Mouse (Mus musculus): ENCODE data around the gene Oit3. TPM values are rescaled to one million over a fixed set of nuclear protein-coding genes. Genes with fewer than 3 reads are reported as not detected.

Oit3 gene
- 0.05 and 0.06 TPM in 2 replicates for polyA plus RNA-seq (2021; fragmentation: Nextera tagmentation)
- long read RNA-seq, experiment 1: 0 reads
- long read RNA-seq, experiment 2: 0 reads

DNA sequence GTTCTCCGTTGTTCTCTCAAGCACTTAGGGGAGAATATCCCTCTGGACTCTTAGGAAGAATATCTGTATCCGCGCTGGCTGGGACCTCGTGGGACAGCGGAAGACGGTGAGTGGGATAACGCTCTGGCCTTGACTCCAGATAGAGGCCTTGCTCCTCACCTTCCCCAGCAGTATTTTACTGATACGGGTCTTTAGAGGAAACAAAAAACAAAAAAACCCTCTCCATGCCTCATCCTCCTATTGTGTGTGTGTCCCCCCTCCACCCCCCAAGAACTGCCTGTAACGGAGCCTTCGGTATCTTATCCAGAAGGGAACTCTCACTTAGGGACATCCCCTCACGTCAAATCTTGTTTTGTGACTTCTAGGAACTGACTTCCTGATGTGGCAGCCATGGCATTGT, at the start of gene Oit3:
TSS of gene Oit3 (minus strand) at position 44 of the 400 bp plus-strand sequence.

DNA sequence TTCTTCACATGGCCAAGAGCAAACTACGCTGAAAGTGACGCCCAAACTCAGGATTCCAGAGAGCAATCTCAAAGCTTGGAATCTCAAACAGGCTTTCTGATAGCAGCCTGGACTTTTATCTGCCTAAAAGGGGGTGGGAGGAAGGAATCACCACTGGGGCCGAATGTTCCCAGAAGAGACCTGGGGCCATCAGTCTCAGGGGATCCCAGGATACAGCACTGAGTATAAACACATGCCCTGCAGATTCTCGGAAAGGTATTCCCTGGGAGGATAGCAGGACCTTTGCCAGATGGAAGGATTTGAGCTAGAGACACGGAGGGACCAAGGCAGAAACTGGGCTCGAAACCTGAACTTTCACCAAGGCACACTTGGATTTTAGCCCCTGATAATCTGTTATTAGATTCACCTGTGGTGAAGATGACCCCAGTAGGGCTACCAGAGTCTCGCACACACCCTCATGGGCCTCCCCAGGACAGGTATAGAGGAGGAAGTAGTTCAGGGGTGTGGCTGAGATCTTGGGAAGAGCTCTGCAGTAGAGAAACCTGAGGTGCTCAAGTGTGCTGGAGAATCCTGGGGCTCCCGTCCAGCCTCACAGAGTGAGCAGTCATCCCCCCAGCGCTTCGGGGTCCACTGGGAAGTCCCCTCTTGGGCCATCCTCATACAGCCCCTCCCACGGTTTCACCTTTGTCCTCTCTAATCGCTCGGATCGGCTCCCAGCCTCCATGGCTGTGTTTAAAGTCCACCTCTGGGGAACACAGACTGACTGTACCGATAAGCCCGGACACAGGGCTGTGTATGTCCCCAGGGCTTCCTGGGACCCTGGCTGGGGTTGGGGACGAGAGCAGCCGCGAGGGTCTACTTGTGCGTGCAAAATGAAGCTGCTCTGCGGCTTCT, 38.4 kb downstream of the Oit3 start, which contains the start of gene Pla2g12b:
TSS of gene Pla2g12b (plus strand) at position 762 of the 894 bp plus-strand sequence.

GRCm38 (mm10) chr10:59395461-59395860, 46.1 kb downstream of the Oit3 start, which contains the start of gene Gm10273:
Gene Gm10273 (plus strand): TSS chr10:59395632.

Other genes with a start within 250 kb of the Oit3 start
- gene Sept10, start 219.9 kb downstream of the Oit3 start, polyA plus RNA-seq (2021; fragmentation: Nextera tagmentation): 9.6 and 17.4 TPM in 2 replicates
- gene Sowahc, start 219.8 kb downstream of the Oit3 start, polyA plus RNA-seq (2021; fragmentation: Nextera tagmentation): 3.8 and 7.6 TPM in 2 replicates
- 35.6 and 37.9 TPM in 2 replicates for gene P4ha1, start 118.5 kb downstream of the Oit3 start, polyA plus RNA-seq (2021; fragmentation: Nextera tagmentation)
- 3.8 and 8.6 TPM in 2 replicates for gene Gm10273, start 46.1 kb downstream of the Oit3 start, polyA plus RNA-seq (2021; fragmentation: Nextera tagmentation)
- not detected in 2 replicates for gene Pla2g12b, start 38.1 kb downstream of the Oit3 start, polyA plus RNA-seq (2021; fragmentation: Nextera tagmentation)
- not detected in 2 replicates for gene Gm10322, start 174.3 kb upstream of the Oit3 start, polyA plus RNA-seq (2021; fragmentation: Nextera tagmentation)
- 23.5 and 27.0 TPM in 2 replicates for gene Mcu, start 174.9 kb upstream of the Oit3 start, polyA plus RNA-seq (2021; fragmentation: Nextera tagmentation)